Mouse (Mus musculus) liver, adult 2 months (tissue): ENCODE measurements around the gene Olfr618.

ENCODE experiments used
- CTCF ChIP-seq: fragments of 200-500 bp; IDR thresholded peaks from 2 replicates; pipeline ENCODE4 v1.5.1; 2011; ENCODE audit warnings: low read depth, low read length, control low read depth
- POLR2A ChIP-seq: fragments of 200-500 bp; IDR thresholded peaks from 2 replicates; pipeline ENCODE4 v1.6.1; 2011; ENCODE audit warnings: low read length, control low read depth; ENCODE audit not compliant: insufficient read depth; ENCODE audit errors: extremely low read depth

- no peak for TF ChIP-seq CTCF
- TF ChIP-seq POLR2A = no peak
Observed at GRCm38 (mm10) chr7:103547774-103548173, 42.1 kb upstream of the Olfr618 start, which contains the start of gene Olfr613.
